Mouse (Mus musculus) myocyte (in vitro differentiated cells): ENCODE results near the gene Ppara.

Experiments used
- CEBPB ChIP-seq: IDR thresholded peaks from 2 replicates; pipeline ENCODE4 v1.6.1; 2011; ENCODE audit warnings: mild to moderate bottlenecking, moderate library complexity; ENCODE audit not compliant: poor library complexity, insufficient read depth, severe bottlenecking
- E2F4 ChIP-seq: IDR thresholded peaks from one replicate; pipeline ENCODE4 v1.6.1; 2011; ENCODE audit warnings: mild to moderate bottlenecking, control low read depth, moderate library complexity; ENCODE audit not compliant: insufficient read depth
- MAX ChIP-seq: IDR thresholded peaks from one replicate; pipeline ENCODE4 v1.6.1; 2011; ENCODE audit warnings: low read depth, mild to moderate bottlenecking, control low read depth
- MYOG ChIP-seq, 3 experiments: IDR thresholded peaks; one replicate each; pipeline ENCODE4 v1.6.1; 2011; ENCODE audit warnings: control low read depth in 2 of 3, low read depth in 2 of 3, mild to moderate bottlenecking in 2 of 3; ENCODE audit not compliant: insufficient read length in 2 of 3, control insufficient read depth in 1 of 3, insufficient read depth in 1 of 3
- POLR2A ChIP-seq: IDR thresholded peaks from one replicate; pipeline ENCODE4 v1.6.1; 2011; ENCODE audit warnings: low read depth, mild to moderate bottlenecking, control low read depth, moderate library complexity; ENCODE audit not compliant: insufficient read length
- USF1 ChIP-seq: IDR thresholded peaks from one replicate; pipeline ENCODE4 v1.6.1; 2011; ENCODE audit warnings: low read depth, mild to moderate bottlenecking, control low read depth, moderate library complexity

DNA sequence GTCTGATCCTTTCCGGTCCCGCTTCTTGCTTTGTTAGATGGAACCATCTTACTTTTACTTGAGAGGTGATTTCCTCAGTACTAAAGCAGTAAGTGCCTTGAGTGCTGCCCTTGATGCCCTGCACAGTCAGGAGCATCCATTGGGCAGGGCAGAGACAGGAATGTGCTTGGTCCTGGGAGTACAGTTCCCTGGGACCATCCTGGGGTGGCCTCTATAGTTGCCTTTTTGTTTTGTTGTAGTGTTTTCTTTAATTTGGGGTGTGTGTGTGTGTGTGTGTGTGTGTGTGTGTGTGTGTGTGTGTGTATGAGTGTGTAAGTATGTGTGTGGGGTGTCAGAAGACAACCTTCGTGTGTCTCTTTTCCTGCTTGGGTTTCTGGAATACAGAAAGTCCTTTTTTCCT lies 49.6 kb downstream of the Ppara start:
- TF ChIP-seq POLR2A (no peak), CEBPB (no peak), MYOG (IDR thresholded peaks at IDR 0.05; ENCODE audit: control insufficient read depth in 1 of 3, insufficient read depth in 1 of 3, insufficient read length in 2 of 3, low read depth in 2 of 3) (no peak), USF1 (no peak), MAX (no peak), E2F4 (no peak)
